Mouse (Mus musculus) G1E (cell line): ENCODE results near the gene Ccdc93.

Source experiments
- CTCF ChIP-seq: IDR thresholded peaks from 2 replicates; pipeline ENCODE4 v1.5.1; 2012; ENCODE audit warnings: low read depth, low read length, inconsistent platforms, mixed read lengths
- GATA1 ChIP-seq: IDR thresholded peaks from 2 replicates; pipeline ENCODE4 v1.6.1; 2012; ENCODE audit warnings: borderline replicate concordance, low read length, inconsistent platforms, mixed read lengths
- GATA2 ChIP-seq: IDR thresholded peaks from 2 replicates; pipeline ENCODE4 v1.6.1; 2012; ENCODE audit warnings: low read depth, low read length, inconsistent platforms, borderline replicate concordance
- POLR2AphosphoS5 ChIP-seq: IDR thresholded peaks from 2 replicates; pipeline ENCODE4 v1.6.1; 2012; ENCODE audit warnings: low read depth, low read length, inconsistent platforms; ENCODE audit not compliant: insufficient replicate concordance
- TAL1 ChIP-seq: conservative IDR thresholded peaks from 2 replicates; pipeline ENCODE4 v1.6.1; 2012; ENCODE audit warnings: low read depth, low read length, inconsistent platforms, mixed read lengths

GRCm38 (mm10) chr1:121531439-121531838 lies 100.6 kb downstream of the Ccdc93 start:
- no peak for TF ChIP-seq CTCF
- no peak for TF ChIP-seq GATA1
- TF ChIP-seq POLR2AphosphoS5 = no peak
- TF ChIP-seq TAL1 = no peak
- TF ChIP-seq GATA2 = no peak
